Mouse (Mus musculus): Measurements from ENCODE around the gene Phf11c.

GRCm38 (mm10) chr14:59389532-59389931, 5.6 kb downstream of the Phf11c start:
- no peak for TF ChIP-seq GATA1 (IDR thresholded peaks at IDR 0.05; ENCODE audit: low read length)
- no peak for TF ChIP-seq TAL1 (IDR thresholded peaks at IDR 0.05; ENCODE audit: low read length)

All from erythroblast, embryonic 14.5 days (primary cell).